Mouse (Mus musculus) mammary gland, adult 2 months (tissue): ENCODE measurements around the gene Selplg. TPM values are rescaled to one million over a fixed set of nuclear protein-coding genes. Genes with fewer than 3 reads are reported as not detected.

Source experiments
- polyA plus RNA-seq: library from polyadenylated mRNA; depleted of rRNA; stranded (reverse); fragments of >200 nt; gene quantifications from 2 replicates; pipeline ENCODE4 v1.2.3, GENCODE M21; 2012; ENCODE audit warnings: low replicate concordance; rRNA removed

Gene Selplg
- 154 and 322 TPM in 2 replicates for polyA plus RNA-seq

DNA sequence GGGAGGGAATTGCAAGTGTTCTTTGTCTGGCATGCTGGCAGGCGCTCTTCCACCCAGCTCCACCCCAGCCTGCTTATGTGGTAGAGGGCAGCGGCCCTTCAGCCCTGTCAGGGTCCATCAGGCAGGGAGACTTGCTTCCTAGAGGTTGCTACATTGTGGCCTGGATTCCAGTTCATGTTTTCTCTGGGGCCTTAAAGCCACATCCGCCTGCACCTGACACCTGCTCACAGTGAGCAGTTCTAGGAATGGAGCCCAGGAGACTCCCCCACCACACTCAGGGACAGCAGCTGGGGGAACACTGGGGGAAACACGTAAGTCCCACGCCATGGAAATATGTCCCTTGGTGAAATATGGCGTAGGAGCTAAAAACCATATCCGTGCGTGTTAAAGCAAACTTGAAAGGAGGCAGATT, at the start of gene Selplg:
Selplg (minus strand) TSS at position 155 of the 412 bp plus-strand sequence.

DNA sequence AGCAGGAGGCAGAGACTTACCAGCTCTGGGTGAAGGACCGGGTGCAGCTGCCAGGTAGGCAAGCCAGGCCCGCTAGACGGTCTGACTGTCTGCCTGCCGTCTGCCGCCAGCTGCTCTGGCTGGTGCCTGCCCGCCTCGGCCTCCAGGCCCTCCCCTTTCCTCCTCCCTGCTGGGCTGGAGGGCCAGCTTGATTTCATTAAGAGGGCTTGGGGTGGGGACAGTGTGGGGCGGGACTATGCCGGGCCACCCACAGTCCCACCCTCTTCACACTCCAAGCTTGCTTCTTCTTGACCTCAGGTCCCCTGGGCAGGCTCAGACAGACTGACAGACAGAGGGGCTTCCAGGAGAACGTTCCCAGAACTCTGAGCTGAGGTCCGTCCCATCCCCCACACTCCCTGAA, 32.2 kb downstream of the Selplg start, which contains the start of gene Tmem119:
Tmem119 (minus strand) TSS at position 237 of the 400 bp plus-strand sequence.

DNA sequence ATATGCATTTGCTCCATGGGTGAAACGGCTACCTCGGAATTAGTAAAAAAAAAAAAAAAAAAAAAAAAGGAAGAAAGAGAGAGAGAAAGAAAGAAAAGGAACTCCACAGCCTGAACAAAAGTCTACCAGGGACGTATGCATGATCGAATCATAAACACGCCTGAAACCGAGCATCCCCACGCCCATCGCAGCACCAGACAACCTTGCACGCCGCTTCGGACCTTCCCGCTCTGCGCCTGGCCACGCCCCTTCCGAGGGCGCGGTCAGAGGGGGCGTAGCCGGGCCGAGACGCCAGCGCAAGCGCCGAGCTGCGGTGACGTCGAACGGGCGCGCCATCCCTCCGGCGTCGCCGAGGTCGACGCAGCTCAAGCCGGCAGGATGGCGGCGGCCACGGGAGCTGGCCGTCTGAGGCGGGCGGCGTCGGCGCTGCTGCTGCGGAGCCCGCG, 60.0 kb downstream of the Selplg start, which contains the start of the genes Sart3 and Iscu:
Sart3 (minus strand) TSS at position 61 of the 446 bp plus-strand sequence.
Iscu (plus strand) TSS at position 299 of the 446 bp plus-strand sequence.

Other genes starting within 250 kb of the Selplg start
- gene Cmklr1, start 182.2 kb downstream of the Selplg start, polyA plus RNA-seq: 216 and 237 TPM in 2 replicates
- not detected in 2 replicates for gene 1700069L16Rik, start 107.9 kb downstream of the Selplg start, polyA plus RNA-seq
- gene Ficd, start 96.8 kb downstream of the Selplg start, polyA plus RNA-seq: 6.4 and 9.0 TPM in 2 replicates
- gene Sart3, start 60.1 kb downstream of the Selplg start, polyA plus RNA-seq: 13.5 and 16.9 TPM in 2 replicates
- gene Iscu, start 59.9 kb downstream of the Selplg start, polyA plus RNA-seq: 104 and 156 TPM in 2 replicates
- 24.4 and 39.7 TPM in 2 replicates for gene Tmem119, start 32.1 kb downstream of the Selplg start, polyA plus RNA-seq
- gene Coro1c, start 76.1 kb upstream of the Selplg start, polyA plus RNA-seq: 51.9 and 57.4 TPM in 2 replicates
- 16.9 and 20.0 TPM in 2 replicates for gene Ssh1, start 161.2 kb upstream of the Selplg start, polyA plus RNA-seq
- 0.16 and 0.19 TPM in 2 replicates for gene Dao, start 171.1 kb upstream of the Selplg start, polyA plus RNA-seq
- gene Usp30, start 232.8 kb upstream of the Selplg start, polyA plus RNA-seq: 19.7 and 25.0 TPM in 2 replicates